Mouse (Mus musculus): Measurements from ENCODE around the gene Nlrp14. TPM values are rescaled to one million over a fixed set of nuclear protein-coding genes. Genes with fewer than 3 reads are reported as not detected.
"Not testable (repeated sequence)": the region's sequence is repeated elsewhere in the genome, so short reads cannot be mapped to it uniquely, and the experiment has no call there.

Gene Nlrp14
- not detected in 2 replicates for polyA plus RNA-seq (2015; fragmentation: Nextera tagmentation; extraction: Ambion mirVana)

- no peaks in the 10 kb centered on the region for H3K27me3 ChIP-seq
- 63% methylated on average over 10 of the region's 10 CpGs for WGBS (ENCODE audit: insufficient replicate concordance)
- no peak within 1 kb of the TSS for H3K27ac ChIP-seq
- no peaks in the 10 kb centered on the region for H3K4me1 ChIP-seq (replicated peaks)
- H3K9ac ChIP-seq: no peak within 1 kb of the TSS
- H3K4me3 ChIP-seq (replicated peaks): no peak within 1 kb of the TSS
- H3K9me3 ChIP-seq (replicated peaks): no peaks in the 10 kb centered on the region
- no peak within 1 kb of the TSS for H3K4me2 ChIP-seq
- ATAC-seq (ENCODE audit: low read depth): no peak
- H3K36me3 ChIP-seq: no peaks in the 10 kb centered on the region
- no peak for DNase-seq
Observed at GRCm38 (mm10) chr7:107166690-107167089, at the start of gene Nlrp14. Gene Nlrp14 (plus strand): TSS chr7:107166990.

GRCm38 (mm10) chr7:107130983-107131382 lies 35.8 kb upstream of the Nlrp14 start, which contains the start of gene Olfr715:
Gene Olfr715 (minus strand): TSS chr7:107131083.
- not testable (repeated sequence) for ATAC-seq (ENCODE audit: low read depth)

GRCm38 (mm10) chr7:107138027-107138426 lies 28.8 kb upstream of the Nlrp14 start, which contains the start of gene Olfr716:
Gene Olfr716 (plus strand): TSS chr7:107138327.
- not testable (repeated sequence) for H3K27me3 ChIP-seq; H3K9me3 ChIP-seq (replicated peaks); H3K4me2 ChIP-seq; H3K4me3 ChIP-seq (replicated peaks); DNase-seq; H3K4me1 ChIP-seq (replicated peaks); ATAC-seq (ENCODE audit: low read depth); H3K27ac ChIP-seq; H3K9ac ChIP-seq; H3K36me3 ChIP-seq
- 43% methylated on average over 2 of the region's 2 CpGs for WGBS (ENCODE audit: insufficient replicate concordance)

More at GRCm38 (mm10) chr7:107130983-107131382, 35.8 kb upstream of the Nlrp14 start, which contains the start of gene Olfr715:
- not testable (repeated sequence) for H3K9me3 ChIP-seq (replicated peaks); H3K4me2 ChIP-seq; H3K27me3 ChIP-seq; H3K4me1 ChIP-seq (replicated peaks); H3K27ac ChIP-seq; H3K9ac ChIP-seq; H3K4me3 ChIP-seq (replicated peaks); H3K36me3 ChIP-seq; DNase-seq
- 65% methylated on average over 2 of the region's 3 CpGs for WGBS (ENCODE audit: insufficient replicate concordance)

- ATAC-seq (ENCODE audit: low read depth) (no peak), DNase-seq (no peak)
- Histone ChIP-seq H3K9ac (no peak overlapping the region), H3K36me3 (no peaks in the 10 kb centered on the region), H3K27ac (no peak overlapping the region), H3K4me3 (replicated peaks) (no peak overlapping the region), H3K4me2 (no peak overlapping the region), H3K27me3 (no peaks in the 10 kb centered on the region), H3K4me1 (replicated peaks) (no peaks in the 10 kb centered on the region), H3K9me3 (replicated peaks) (no peaks in the 10 kb centered on the region)
- 41% methylated on average over 2 of the region's 2 CpGs for WGBS (ENCODE audit: insufficient replicate concordance)
Observed at GRCm38 (mm10) chr7:107180406-107180805, 13.6 kb downstream of the Nlrp14 start.

GRCm38 (mm10) chr7:107201817-107202216 lies 35.0 kb downstream of the Nlrp14 start:
- no peak overlapping the region for H3K27ac ChIP-seq
- WGBS (ENCODE audit: insufficient replicate concordance): 26% methylated on average over 3 of the region's 3 CpGs
- no peaks in the 10 kb centered on the region for H3K36me3 ChIP-seq
- no peak overlapping the region for H3K4me3 ChIP-seq (replicated peaks)
- no peaks in the 10 kb centered on the region for H3K27me3 ChIP-seq
- H3K4me1 ChIP-seq (replicated peaks): no peaks in the 10 kb centered on the region
- DNase-seq (no peak), ATAC-seq (ENCODE audit: low read depth) (no peak)
- no peaks in the 10 kb centered on the region for H3K9me3 ChIP-seq (replicated peaks)
- H3K9ac ChIP-seq: no peak overlapping the region
- no peak overlapping the region for H3K4me2 ChIP-seq

- DNase-seq (no peak), ATAC-seq (ENCODE audit: low read depth) (no peak)
- Histone ChIP-seq H3K27ac (no peak overlapping the region), H3K4me2 (no peak overlapping the region), H3K9ac (no peak overlapping the region), H3K36me3 (no peaks in the 10 kb centered on the region), H3K4me1 (replicated peaks) (no peaks in the 10 kb centered on the region), H3K4me3 (replicated peaks) (no peak overlapping the region), H3K27me3 (peaks cover 39% of the 10 kb centered on the region), H3K9me3 (replicated peaks) (peaks cover 15% of the 10 kb centered on the region)
- 80% methylated on average over 3 of the region's 3 CpGs for WGBS (ENCODE audit: insufficient replicate concordance)
Observed at GRCm38 (mm10) chr7:107207843-107208242, 41.1 kb downstream of the Nlrp14 start.

- DNase-seq (no peak), ATAC-seq (ENCODE audit: low read depth) (no peak)
- Histone ChIP-seq H3K9ac (no peak within 1 kb of the TSS), H3K4me2 (no peak within 1 kb of the TSS), H3K27ac (no peak within 1 kb of the TSS), H3K9me3 (replicated peaks) (peaks cover 15% of the 10 kb centered on the region), H3K4me3 (replicated peaks) (0 out of 2 replicates have a peak within 1 kb of the TSS, but pooled peaks have one; percentile 3), H3K36me3 (no peaks in the 10 kb centered on the region), H3K27me3 (peaks cover 39% of the 10 kb centered on the region), H3K4me1 (replicated peaks) (no peaks in the 10 kb centered on the region)
- WGBS (ENCODE audit: insufficient replicate concordance): 34% methylated on average over 66 of the region's 70 CpGs
Observed at GRCm38 (mm10) chr7:107209204-107209860, 42.5 kb downstream of the Nlrp14 start, which contains the start of gene Rbmxl2. Gene Rbmxl2 (plus strand): TSS chr7:107209445.

- WGBS (ENCODE audit: insufficient replicate concordance): 25% methylated on average over 66 of the region's 77 CpGs
- peaks cover 39% of the 10 kb centered on the region for H3K27me3 ChIP-seq
- H3K36me3 ChIP-seq: no peaks in the 10 kb centered on the region
- no peak overlapping the region for H3K4me2 ChIP-seq
- DNase-seq: no peak
- 0 out of 2 replicates have a peak overlapping the region, but pooled peaks have one; percentile 3 for H3K4me3 ChIP-seq (replicated peaks)
- H3K9me3 ChIP-seq (replicated peaks): peaks cover 15% of the 10 kb centered on the region
- ATAC-seq (ENCODE audit: low read depth): no peak
- H3K9ac ChIP-seq: no peak overlapping the region
- H3K27ac ChIP-seq: no peak overlapping the region
- no peaks in the 10 kb centered on the region for H3K4me1 ChIP-seq (replicated peaks)
Observed at GRCm38 (mm10) chr7:107210126-107210576, 43.4 kb downstream of the Nlrp14 start.

GRCm38 (mm10) chr7:107215723-107216122 lies 48.9 kb downstream of the Nlrp14 start:
- peaks cover 11% of the 10 kb centered on the region for H3K27me3 ChIP-seq
- H3K4me3 ChIP-seq (replicated peaks): no peak overlapping the region
- no peak overlapping the region for H3K27ac ChIP-seq
- H3K9me3 ChIP-seq (replicated peaks): no peaks in the 10 kb centered on the region
- no peak overlapping the region for H3K4me2 ChIP-seq
- DNase-seq: no peak
- ATAC-seq (ENCODE audit: low read depth): no peak
- no peaks in the 10 kb centered on the region for H3K36me3 ChIP-seq
- H3K9ac ChIP-seq: no peak overlapping the region
- no peaks in the 10 kb centered on the region for H3K4me1 ChIP-seq (replicated peaks)

- H3K9ac ChIP-seq: no peak overlapping the region
- ATAC-seq (ENCODE audit: low read depth) (no peak), DNase-seq (no peak)
- H3K4me3 ChIP-seq (replicated peaks): no peak overlapping the region
- no peaks in the 10 kb centered on the region for H3K4me1 ChIP-seq (replicated peaks)
- H3K9me3 ChIP-seq (replicated peaks): no peaks in the 10 kb centered on the region
- WGBS (ENCODE audit: insufficient replicate concordance): 47% methylated on average over 2 of the region's 2 CpGs
- H3K36me3 ChIP-seq: no peaks in the 10 kb centered on the region
- no peaks in the 10 kb centered on the region for H3K27me3 ChIP-seq
- no peak overlapping the region for H3K4me2 ChIP-seq
- no peak overlapping the region for H3K27ac ChIP-seq
Observed at GRCm38 (mm10) chr7:107216845-107217244, 50.1 kb downstream of the Nlrp14 start.

GRCm38 (mm10) chr7:107236854-107237253 lies 70.1 kb downstream of the Nlrp14 start:
- H3K27ac ChIP-seq: no peak overlapping the region
- H3K27me3 ChIP-seq: no peaks in the 10 kb centered on the region
- H3K4me3 ChIP-seq (replicated peaks): no peak overlapping the region
- no peak overlapping the region for H3K9ac ChIP-seq
- H3K36me3 ChIP-seq: no peaks in the 10 kb centered on the region
- 49% methylated on average over 3 of the region's 3 CpGs for WGBS (ENCODE audit: insufficient replicate concordance)
- H3K9me3 ChIP-seq (replicated peaks): no peaks in the 10 kb centered on the region
- ATAC-seq (ENCODE audit: low read depth) (no peak), DNase-seq (no peak)
- no peak overlapping the region for H3K4me2 ChIP-seq
- no peaks in the 10 kb centered on the region for H3K4me1 ChIP-seq (replicated peaks)

GRCm38 (mm10) chr7:107237498-107237897 lies 70.7 kb downstream of the Nlrp14 start:
- H3K4me3 ChIP-seq (replicated peaks): no peak overlapping the region
- 58% methylated on average over 3 of the region's 3 CpGs for WGBS (ENCODE audit: insufficient replicate concordance)
- no peak overlapping the region for H3K27ac ChIP-seq
- no peak for DNase-seq
- H3K36me3 ChIP-seq: no peaks in the 10 kb centered on the region
- no peak overlapping the region for H3K9ac ChIP-seq
- ATAC-seq (ENCODE audit: low read depth): no peak
- H3K4me2 ChIP-seq: no peak overlapping the region
- H3K9me3 ChIP-seq (replicated peaks): no peaks in the 10 kb centered on the region
- no peaks in the 10 kb centered on the region for H3K27me3 ChIP-seq
- H3K4me1 ChIP-seq (replicated peaks): no peaks in the 10 kb centered on the region

All from liver, embryonic 13.5 days (tissue).